Mouse (Mus musculus): ENCODE measurements around the gene Cnih3. TPM values are rescaled to one million over a fixed set of nuclear protein-coding genes. Genes with fewer than 3 reads are reported as not detected.

The Cnih3 gene
- polyA plus RNA-seq, 2 experiments, result 0.58 to 0.64 TPM

DNA sequence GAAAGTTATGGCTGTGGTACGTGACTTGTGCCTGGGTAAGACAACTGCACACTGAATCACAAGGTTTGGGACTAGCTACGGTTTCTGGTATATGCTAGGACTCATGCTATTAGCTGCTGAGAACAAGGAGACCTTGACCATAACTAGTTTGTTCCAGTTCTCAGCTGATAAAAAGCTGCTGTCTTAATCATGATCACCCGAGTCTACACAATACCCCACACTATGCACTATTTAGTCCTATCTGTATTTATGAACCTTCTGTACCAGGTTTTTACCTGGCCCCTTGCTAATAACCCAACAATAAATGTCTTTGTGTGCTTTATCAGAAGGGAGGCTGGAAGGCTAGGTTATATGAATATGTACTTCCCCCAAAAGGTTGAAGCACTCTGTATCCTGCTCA lies 72.5 kb downstream of the Cnih3 start:
- Histone ChIP-seq H3K27ac (replicated peaks; ENCODE audit: low read depth, low read length) (no peak overlapping the region), H3K36me3 (ENCODE audit: control insufficient read depth, insufficient read depth, low read length) (no peaks in the 10 kb centered on the region), H3K4me3 (replicated peaks; ENCODE audit: low read length) (no peak overlapping the region), H3K9me3 (ENCODE audit: control insufficient read depth, low read length) (no peaks in the 10 kb centered on the region), H3K27me3 (ENCODE audit: control insufficient read depth, insufficient read depth, low read length) (no peaks in the 10 kb centered on the region), H3K4me1 (ENCODE audit: control insufficient read depth, insufficient read depth, low read length) (peaks cover 15% of the 10 kb centered on the region; the same call in 1 of the 2 replicates), H3K9ac (ENCODE audit: low read depth, low read length, severe bottlenecking) (no peak overlapping the region), H3K4me2 (replicated peaks; ENCODE audit: low read depth, low read length, severe bottlenecking) (no peak overlapping the region)
- no peak for TF ChIP-seq POLR2A (IDR thresholded peaks at IDR 0.05; ENCODE audit: borderline replicate concordance, extremely low read depth, insufficient read depth, insufficient read length)
- DNase-seq (ENCODE audit: low spot score) (no peak), ATAC-seq (ENCODE audit: low FRiP score, low read depth) (no peak)
- 87% methylated on average over 3 of the region's 3 CpGs for WGBS

DNA sequence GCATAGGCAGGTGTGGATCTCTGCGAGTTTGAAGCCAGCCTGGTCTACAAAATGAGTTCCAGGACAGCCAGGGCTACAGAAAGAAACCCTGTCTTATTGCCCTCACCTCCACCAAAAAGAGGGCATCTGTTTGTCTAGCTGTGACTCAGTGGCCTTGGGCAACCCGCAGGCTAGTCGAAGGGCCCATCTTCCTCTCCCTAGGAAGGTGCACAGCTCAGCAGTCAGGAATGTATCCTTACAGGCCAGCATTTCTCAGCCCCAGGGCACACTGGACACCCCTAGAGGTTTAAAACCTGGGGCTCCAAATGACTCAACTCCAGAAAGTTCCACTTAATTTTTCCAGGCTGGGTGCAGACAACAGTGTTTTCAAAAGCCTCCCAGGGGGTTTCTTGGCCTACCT lies 73.0 kb downstream of the Cnih3 start:
- no peaks in the 10 kb centered on the region for H3K9me3 ChIP-seq (ENCODE audit: control insufficient read depth, low read length)
- ATAC-seq (ENCODE audit: low FRiP score, low read depth), result no peak
- H3K27ac ChIP-seq (replicated peaks; ENCODE audit: low read depth, low read length), result no peak overlapping the region
- no peaks in the 10 kb centered on the region for H3K36me3 ChIP-seq (ENCODE audit: control insufficient read depth, insufficient read depth, low read length)
- no peak overlapping the region for H3K9ac ChIP-seq (ENCODE audit: low read depth, low read length, severe bottlenecking)
- no peak overlapping the region for H3K4me3 ChIP-seq (replicated peaks; ENCODE audit: low read length)
- no peak for TF ChIP-seq POLR2A (IDR thresholded peaks at IDR 0.05; ENCODE audit: borderline replicate concordance, extremely low read depth, insufficient read depth, insufficient read length)
- H3K4me1 ChIP-seq (ENCODE audit: control insufficient read depth, insufficient read depth, low read length), result peaks cover 10% of the 10 kb centered on the region; the same call in 1 of the 2 replicates
- 81% methylated on average over 3 of the region's 3 CpGs for WGBS
- DNase-seq (ENCODE audit: low spot score), result no peak
- no peaks in the 10 kb centered on the region for H3K27me3 ChIP-seq (ENCODE audit: control insufficient read depth, insufficient read depth, low read length)
- H3K4me2 ChIP-seq (replicated peaks; ENCODE audit: low read depth, low read length, severe bottlenecking), result no peak overlapping the region

DNA sequence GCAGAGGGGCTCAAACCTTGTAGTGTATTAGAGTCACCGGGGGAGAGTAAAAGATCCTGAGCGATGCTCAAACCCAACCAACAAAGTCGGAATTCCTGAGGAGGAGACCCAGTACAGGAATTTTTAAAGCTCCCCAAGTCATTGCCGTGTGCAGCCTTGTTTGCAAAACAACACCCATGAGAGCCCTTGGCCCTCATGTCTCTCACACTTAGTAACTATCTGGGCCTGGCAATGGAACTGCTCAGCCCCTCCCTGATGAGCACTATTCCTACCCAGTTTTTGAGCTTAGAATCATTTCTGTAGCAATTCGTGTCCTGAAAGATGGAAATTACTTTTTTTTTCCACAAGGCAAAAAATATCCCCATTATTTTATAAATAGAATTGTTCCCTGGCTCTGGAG lies 74.0 kb downstream of the Cnih3 start:
- WGBS, result 60% methylated on average over 5 of the region's 5 CpGs
- no peak for DNase-seq (ENCODE audit: low spot score)
- H3K27ac ChIP-seq (replicated peaks; ENCODE audit: low read depth, low read length), result no peak overlapping the region
- no peaks in the 10 kb centered on the region for H3K36me3 ChIP-seq (ENCODE audit: control insufficient read depth, insufficient read depth, low read length)
- H3K9me3 ChIP-seq (ENCODE audit: control insufficient read depth, low read length), result no peaks in the 10 kb centered on the region
- TF ChIP-seq POLR2A (IDR thresholded peaks at IDR 0.05; ENCODE audit: borderline replicate concordance, extremely low read depth, insufficient read depth, insufficient read length), result no peak
- H3K4me1 ChIP-seq (ENCODE audit: control insufficient read depth, insufficient read depth, low read length), result 0 out of 2 replicates have a peak, but pooled peaks cover 10% of the 10 kb centered on the region
- no peaks in the 10 kb centered on the region for H3K27me3 ChIP-seq (ENCODE audit: control insufficient read depth, insufficient read depth, low read length)
- no peak overlapping the region for H3K9ac ChIP-seq (ENCODE audit: low read depth, low read length, severe bottlenecking)
- ATAC-seq (ENCODE audit: low FRiP score, low read depth), result peak; percentile 19; the same call in 1 of the 2 replicates
- no peak overlapping the region for H3K4me3 ChIP-seq (replicated peaks; ENCODE audit: low read length)
- no peak overlapping the region for H3K4me2 ChIP-seq (replicated peaks; ENCODE audit: low read depth, low read length, severe bottlenecking)

DNA sequence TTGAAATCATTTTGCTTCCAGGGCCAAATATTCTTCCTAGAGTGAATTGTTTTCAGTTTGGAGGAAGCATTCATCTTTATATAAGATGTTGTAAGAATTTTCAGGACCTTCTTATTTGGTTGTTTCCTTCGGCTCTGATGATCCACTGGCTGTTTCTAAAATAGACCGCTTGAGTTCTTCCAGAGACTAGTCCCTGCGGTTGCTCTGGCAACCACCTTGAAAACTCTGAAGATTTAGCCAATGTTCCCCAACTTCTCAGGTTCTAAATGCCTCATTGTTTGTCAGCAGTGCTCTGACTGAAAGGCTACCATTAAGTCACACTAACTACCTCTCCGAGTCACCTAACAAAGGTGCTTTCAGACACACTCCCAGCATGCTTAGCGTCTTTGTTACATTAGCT lies 80.8 kb downstream of the Cnih3 start:
- Histone ChIP-seq H3K27me3 (ENCODE audit: control insufficient read depth, insufficient read depth, low read length) (no peaks in the 10 kb centered on the region), H3K4me1 (ENCODE audit: control insufficient read depth, insufficient read depth, low read length) (peaks cover 3% of the 10 kb centered on the region; the same call in 1 of the 2 replicates), H3K4me3 (replicated peaks; ENCODE audit: low read length) (no peak overlapping the region), H3K9ac (ENCODE audit: low read depth, low read length, severe bottlenecking) (no peak overlapping the region), H3K27ac (replicated peaks; ENCODE audit: low read depth, low read length) (0 out of 2 replicates have a peak overlapping the region, but pooled peaks have one; percentile 2), H3K9me3 (ENCODE audit: control insufficient read depth, low read length) (no peaks in the 10 kb centered on the region), H3K36me3 (ENCODE audit: control insufficient read depth, insufficient read depth, low read length) (no peaks in the 10 kb centered on the region), H3K4me2 (replicated peaks; ENCODE audit: low read depth, low read length, severe bottlenecking) (no peak overlapping the region)
- 80% methylated on average over 5 of the region's 5 CpGs for WGBS
- DNase-seq (ENCODE audit: low spot score) (no peak), ATAC-seq (ENCODE audit: low FRiP score, low read depth) (no peak; the same call in 1 of the 2 replicates)
- TF ChIP-seq POLR2A (IDR thresholded peaks at IDR 0.05; ENCODE audit: borderline replicate concordance, extremely low read depth, insufficient read depth, insufficient read length), result no peak

DNA sequence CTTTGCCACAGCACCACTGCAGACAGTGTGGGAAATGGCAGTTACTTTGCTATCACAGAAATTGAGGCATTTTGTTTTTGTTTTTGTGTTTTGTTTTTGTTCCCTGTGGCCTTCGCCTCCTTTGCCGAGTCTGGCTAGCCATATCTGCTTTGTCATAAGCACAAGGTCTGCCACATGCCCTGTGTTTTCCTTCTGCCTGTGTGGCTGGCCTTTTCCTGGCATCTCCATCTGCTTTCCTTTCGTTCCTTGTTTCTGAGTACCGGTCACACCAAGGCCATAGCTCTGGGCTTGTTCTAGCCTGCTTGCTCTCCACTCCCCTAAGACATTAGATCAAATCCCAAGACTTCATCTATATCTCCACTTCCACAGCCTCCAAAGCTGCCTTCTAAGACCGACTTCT lies 83.0 kb downstream of the Cnih3 start:
- Histone ChIP-seq H3K9ac (ENCODE audit: low read depth, low read length, severe bottlenecking) (no peak overlapping the region), H3K4me3 (replicated peaks; ENCODE audit: low read length) (no peak overlapping the region), H3K27me3 (ENCODE audit: control insufficient read depth, insufficient read depth, low read length) (no peaks in the 10 kb centered on the region), H3K4me1 (ENCODE audit: control insufficient read depth, insufficient read depth, low read length) (peaks cover 4% of the 10 kb centered on the region), H3K27ac (replicated peaks; ENCODE audit: low read depth, low read length) (no peak overlapping the region), H3K36me3 (ENCODE audit: control insufficient read depth, insufficient read depth, low read length) (no peaks in the 10 kb centered on the region), H3K9me3 (ENCODE audit: control insufficient read depth, low read length) (no peaks in the 10 kb centered on the region), H3K4me2 (replicated peaks; ENCODE audit: low read depth, low read length, severe bottlenecking) (no peak overlapping the region)
- WGBS, result 76% methylated on average over 5 of the region's 5 CpGs
- ATAC-seq (ENCODE audit: low FRiP score, low read depth) (no peak), DNase-seq (ENCODE audit: low spot score) (no peak)
- no peak for TF ChIP-seq POLR2A (IDR thresholded peaks at IDR 0.05; ENCODE audit: borderline replicate concordance, extremely low read depth, insufficient read depth, insufficient read length)

All from limb, embryonic 14.5 days (tissue).